ENCODE assay signal across 21 mouse cellular contexts in genomic region chr6:22490762-22491161, GRCm38 (mm10).
A peak's percentile ranks its signal among the peaks of the same experiment; 100 is the strongest.
DNase-seq lines count a peak whose midpoint lies in the region; ATAC-seq lines count a peak whose summit lies in the region.
"Had no signal": no experiment of that assay in that cellular context is flagged by ENCODE, and none has a peak within 500 bp of the region (broad histone marks: within the 10 kb centered on the region; RNA-seq: fewer than 3 reads in every experiment).

No protein-coding gene starts in this region.

- H3K4me2 ChIP-seq in midbrain, embryonic 13.5 days (replicated peaks) = no peak overlapping the region
- H3K4me2 ChIP-seq: forebrain, embryonic 13.5 days; heart, embryonic 13.5 days had no signal

- ATAC-seq in midbrain, embryonic 13.5 days = no peak
- ATAC-seq: forebrain, embryonic 13.5 days; forebrain, postnatal 0 days; hindbrain, embryonic 16.5 days had no signal

- H3K9ac ChIP-seq in midbrain, embryonic 13.5 days (replicated peaks) = no peak overlapping the region
- H3K9ac ChIP-seq: forebrain, embryonic 13.5 days; forebrain, postnatal 0 days; heart, embryonic 13.5 days had no signal

- no peaks in the 10 kb centered on the region for H3K27me3 ChIP-seq in midbrain, embryonic 13.5 days
- H3K27me3 ChIP-seq: forebrain, embryonic 13.5 days; heart, embryonic 13.5 days had no signal

- 95% methylated on average over 6 of the region's 6 CpGs for WGBS in midbrain, embryonic 13.5 days

- H3K27ac ChIP-seq in midbrain, embryonic 13.5 days = no peak overlapping the region
- H3K27ac ChIP-seq: embryonic facial prominence, embryonic 10.5 days; forebrain, embryonic 13.5 days; gastrocnemius, adult 2 months; heart, embryonic 13.5 days had no signal

- no peaks in the 10 kb centered on the region for H3K9me3 ChIP-seq in midbrain, embryonic 13.5 days
- H3K9me3 ChIP-seq: embryonic facial prominence, embryonic 10.5 days; forebrain, embryonic 13.5 days; heart, embryonic 13.5 days had no signal

- no peaks in the 10 kb centered on the region for H3K36me3 ChIP-seq in midbrain, embryonic 13.5 days
- H3K36me3 ChIP-seq: embryonic facial prominence, embryonic 10.5 days; heart, embryonic 13.5 days had no signal

- DNase-seq in adrenal gland, postnatal 36 days = peak; percentile 1
- DNase-seq in adrenal gland, postnatal 10 days = no peak
- peak; percentile 7 for DNase-seq in ovary, adult 18-20 months (ENCODE audit: low spot score)
- DNase-seq in ovary, postnatal 10 days (ENCODE audit: low spot score) = no peak
- DNase-seq in NIH3T3 (ENCODE audit: low read depth) = peak; percentile 44
- no peak for DNase-seq in gastrocnemius, adult 8-10 months (ENCODE audit: low spot score in 2 of 2)
- DNase-seq: B cell, adult 2 months; cerebellum, adult 11-12 months; cerebellum, adult 9-10 months; cerebellum, postnatal 36 days; forebrain, postnatal 0 days; gastrocnemius, adult 2 months; gastrocnemius, postnatal 36 days; heart, adult 11 months; heart, postnatal 36 days; kidney, adult 11 months had no signal

- H3K4me1 ChIP-seq in midbrain, embryonic 13.5 days (replicated peaks) = no peaks in the 10 kb centered on the region
- H3K4me1 ChIP-seq: embryonic facial prominence, embryonic 10.5 days; forebrain, embryonic 13.5 days had no signal

- H3K4me3 ChIP-seq in midbrain, embryonic 13.5 days (replicated peaks) = no peak overlapping the region
- H3K4me3 ChIP-seq: embryonic facial prominence, embryonic 10.5 days; forebrain, embryonic 13.5 days; gastrocnemius, adult 2 months; heart, embryonic 13.5 days had no signal

Comparison
In these comparisons a context has a peak if more than half of its experiments do, and no peak if none do; other contexts are left out.
1. DNase-seq: peak in adrenal gland, postnatal 36 days (2 of 2), ovary, adult 18-20 months (single experiment) and NIH3T3 (single experiment); none in adrenal gland, postnatal 10 days (single experiment), ovary, postnatal 10 days (single experiment) and gastrocnemius, adult 8-10 months (0 of 2).